Mouse (Mus musculus): ENCODE data around the gene 9230112D13Rik.

- no peak for TF ChIP-seq MYC (IDR thresholded peaks at IDR 0.05; ENCODE audit: low read depth, low read length)
- no peak for TF ChIP-seq CTCF (IDR thresholded peaks at IDR 0.05 in 2 of 3, conservative IDR thresholded peaks at IDR 0.05 in 1 of 3; ENCODE audit: control insufficient read depth in 1 of 3, insufficient read depth in 1 of 3, low read depth in 2 of 3, low read length in 3 of 3, poor library complexity in 1 of 3, severe bottlenecking in 1 of 3)
- no peak for TF ChIP-seq POLR2A (IDR thresholded peaks at IDR 0.05; ENCODE audit: control insufficient read depth in 1 of 2, insufficient read depth in 1 of 2, low read depth in 1 of 2, low read length in 2 of 2, poor library complexity in 1 of 2)
- no peak for TF ChIP-seq CHD2 (IDR thresholded peaks at IDR 0.05; ENCODE audit: low read length)
- TF ChIP-seq EP300 (IDR thresholded peaks at IDR 0.05; ENCODE audit: low read depth in 1 of 2, low read length in 2 of 2) = no peak
- no peak for TF ChIP-seq MEF2A (IDR thresholded peaks at IDR 0.05; ENCODE audit: extremely low read depth, insufficient replicate concordance, low read depth, low read length, poor library complexity, severe bottlenecking)
- TF ChIP-seq HCFC1 (IDR thresholded peaks at IDR 0.05; ENCODE audit: low read depth, low read length) = no peak
- TF ChIP-seq POLR2AphosphoS2 (IDR thresholded peaks at IDR 0.05; ENCODE audit: low read length) = no peak
Observed at GRCm38 (mm10) chr14:34541896-34542295, 19.3 kb upstream of the 9230112D13Rik start.
